Mouse (Mus musculus): ENCODE data around the gene Dhdds.

DNA sequence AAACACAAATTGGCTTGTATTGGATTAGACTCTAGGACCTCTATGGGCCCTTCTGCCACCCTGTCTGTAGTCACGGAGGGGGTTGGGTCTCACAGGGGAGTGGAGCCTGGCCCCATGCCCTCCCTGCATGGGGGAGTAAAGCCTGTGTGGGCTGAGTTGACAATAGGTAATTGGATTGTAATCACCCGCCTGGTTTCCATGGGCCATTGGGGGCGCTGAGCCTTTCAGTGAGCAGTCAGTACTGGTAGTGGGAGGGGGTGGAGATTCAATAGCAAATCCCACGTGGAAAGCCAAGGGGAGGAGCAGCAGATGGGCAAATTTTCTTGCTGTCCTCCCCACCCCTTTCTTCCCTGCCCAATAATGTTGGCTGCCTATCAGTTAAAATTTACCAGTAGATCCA lies 30.5 kb downstream of the Dhdds start:
- TF ChIP-seq CTCF (IDR thresholded peaks at IDR 0.05; ENCODE audit: borderline replicate concordance, extremely low read depth, insufficient read depth, insufficient read length) (peak; percentile 15; the same call in 1 of the 2 replicates), POLR2A (IDR thresholded peaks at IDR 0.05; ENCODE audit: borderline replicate concordance, extremely low read depth, insufficient read depth, insufficient read length, poor library complexity, severe bottlenecking) (no peak)
